Mouse (Mus musculus): Measurements from ENCODE around the gene Relb.

The Relb gene

DNA sequence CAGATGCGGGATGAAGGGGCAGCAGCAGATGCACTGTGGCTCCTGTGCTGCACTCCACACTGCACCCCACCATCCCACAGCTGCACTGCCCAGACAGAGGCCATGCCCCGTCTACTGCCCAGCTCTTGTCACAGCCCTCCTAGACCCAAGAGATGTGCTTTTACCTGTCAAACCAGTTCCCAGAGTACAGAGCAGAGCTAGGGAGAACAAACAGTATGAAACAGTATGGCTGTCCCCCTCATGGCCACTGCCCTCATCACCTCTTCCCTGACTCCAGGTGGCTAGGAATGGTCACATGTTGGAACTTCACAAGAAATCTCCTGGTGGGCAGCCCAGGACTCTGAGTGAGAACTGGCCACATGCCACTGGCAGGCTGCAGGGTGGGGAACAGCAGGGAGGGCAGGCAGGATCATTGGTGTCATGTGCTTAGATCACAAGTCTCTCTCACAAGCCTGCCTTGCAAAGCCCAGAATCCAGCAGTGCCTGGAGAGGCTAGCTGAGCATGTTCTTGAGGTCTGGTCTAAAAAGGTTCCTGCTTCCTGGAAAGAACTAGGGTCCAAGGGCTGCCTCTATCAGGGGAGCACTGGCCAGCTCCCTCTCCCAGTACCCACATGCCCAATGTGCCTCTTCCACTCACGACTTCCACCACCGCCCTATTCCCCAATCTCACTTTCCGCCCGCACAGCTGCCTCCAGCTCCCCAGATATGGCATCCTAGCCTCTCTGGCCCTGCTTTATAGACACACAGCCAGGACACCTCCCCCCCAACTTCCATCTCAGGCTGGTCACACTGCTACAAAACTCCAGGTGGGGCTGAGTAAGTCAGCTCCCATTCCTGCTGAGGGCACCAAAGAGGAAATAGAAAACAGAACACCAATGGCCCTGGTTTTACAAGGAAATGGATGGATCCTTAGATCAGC lies 71.0 kb downstream of the Relb start:
- in situ Hi-C loops (cut with MseI, MboI) = no loop called here

GRCm38 (mm10) chr7:19557086-19557485 lies 72.2 kb downstream of the Relb start:
- in situ Hi-C loops (cut with MseI, MboI) = no loop called here

All from mouse trophoblast stem cell (cell line).